Mouse (Mus musculus) retina, embryonic 14.5 days (tissue): ENCODE measurements around the gene Fmnl2.
A peak's percentile ranks its signal among the peaks of the same experiment; 100 is the strongest.

Experiments
- DNase-seq: peaks from one replicate; pipeline ENCODE4 v3.0.0-alpha.2; 2015; ENCODE audit warnings: low spot score

Gene Fmnl2

GRCm38 (mm10) chr2:52915536-52915935, 57.9 kb downstream of the Fmnl2 start:
- DNase-seq = no peak

GRCm38 (mm10) chr2:52918094-52918493, 60.4 kb downstream of the Fmnl2 start:
- no peak for DNase-seq

- DNase-seq = peak; percentile 30
These were observed 63.2 kb downstream of the Fmnl2 start for GRCm38 (mm10) chr2:52920701-52921435.

- no peak for DNase-seq
These were observed 67.4 kb downstream of the Fmnl2 start for GRCm38 (mm10) chr2:52925062-52925461.

GRCm38 (mm10) chr2:52927381-52927780, 69.7 kb downstream of the Fmnl2 start:
- DNase-seq = no peak

GRCm38 (mm10) chr2:52927858-52928301, 70.2 kb downstream of the Fmnl2 start:
- peak; percentile 80 for DNase-seq

- no peak for DNase-seq
These were observed 70.7 kb downstream of the Fmnl2 start for GRCm38 (mm10) chr2:52928401-52928800.

GRCm38 (mm10) chr2:52930106-52930868, 72.6 kb downstream of the Fmnl2 start:
- DNase-seq = no peak

GRCm38 (mm10) chr2:52931315-52931714, 73.7 kb downstream of the Fmnl2 start:
- no peak for DNase-seq

- DNase-seq = no peak
These were observed 78.2 kb downstream of the Fmnl2 start for GRCm38 (mm10) chr2:52935906-52936305.

GRCm38 (mm10) chr2:52938351-52939074, 80.9 kb downstream of the Fmnl2 start:
- DNase-seq = no peak

- no peak for DNase-seq
These were observed 86.2 kb downstream of the Fmnl2 start for GRCm38 (mm10) chr2:52943644-52944423.

GRCm38 (mm10) chr2:52944594-52944993, 86.9 kb downstream of the Fmnl2 start:
- no peak for DNase-seq

GRCm38 (mm10) chr2:52946074-52946473, 88.4 kb downstream of the Fmnl2 start:
- DNase-seq = no peak

- peak; percentile 64 for DNase-seq
These were observed 89.0 kb downstream of the Fmnl2 start for GRCm38 (mm10) chr2:52946524-52947186.

- DNase-seq = no peak
These were observed 90.7 kb downstream of the Fmnl2 start for GRCm38 (mm10) chr2:52948406-52948805.

GRCm38 (mm10) chr2:52949556-52949955, 91.9 kb downstream of the Fmnl2 start:
- no peak for DNase-seq

- DNase-seq = no peak
These were observed 92.6 kb downstream of the Fmnl2 start for GRCm38 (mm10) chr2:52950226-52950625.

GRCm38 (mm10) chr2:52952202-52952730, 94.6 kb downstream of the Fmnl2 start:
- no peak for DNase-seq

GRCm38 (mm10) chr2:52955090-52955489, 97.4 kb downstream of the Fmnl2 start:
- DNase-seq = no peak

- DNase-seq = no peak
These were observed 98.2 kb downstream of the Fmnl2 start for GRCm38 (mm10) chr2:52955831-52956230.
